Mouse (Mus musculus): ENCODE results near the gene Itga1. TPM values are rescaled to one million over a fixed set of nuclear protein-coding genes. Genes with fewer than 3 reads are reported as not detected.

The Itga1 gene
- total RNA-seq, 2 experiments from 2014 or later = 30.2 to 31.9 TPM

DNA sequence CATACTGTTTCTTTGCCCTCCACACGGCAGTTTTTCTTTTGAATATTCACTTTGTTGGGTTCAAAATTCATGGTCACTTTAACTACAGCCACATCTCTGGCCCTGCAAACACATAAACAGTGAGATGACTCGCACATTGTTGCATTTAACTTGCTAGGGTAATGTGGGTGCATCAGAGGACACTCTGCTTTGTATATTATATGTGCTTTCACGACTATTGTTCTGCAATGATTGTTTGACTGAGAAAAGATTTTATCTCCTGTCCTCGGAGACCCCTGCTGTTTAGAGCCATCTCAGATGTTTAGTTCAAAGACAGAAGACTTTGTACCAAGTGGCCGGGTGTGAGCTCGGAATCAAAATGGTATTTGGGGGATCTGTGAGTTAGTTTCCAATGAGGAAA, 114.1 kb downstream of the Itga1 start:
- no peak for DNase-seq

DNA sequence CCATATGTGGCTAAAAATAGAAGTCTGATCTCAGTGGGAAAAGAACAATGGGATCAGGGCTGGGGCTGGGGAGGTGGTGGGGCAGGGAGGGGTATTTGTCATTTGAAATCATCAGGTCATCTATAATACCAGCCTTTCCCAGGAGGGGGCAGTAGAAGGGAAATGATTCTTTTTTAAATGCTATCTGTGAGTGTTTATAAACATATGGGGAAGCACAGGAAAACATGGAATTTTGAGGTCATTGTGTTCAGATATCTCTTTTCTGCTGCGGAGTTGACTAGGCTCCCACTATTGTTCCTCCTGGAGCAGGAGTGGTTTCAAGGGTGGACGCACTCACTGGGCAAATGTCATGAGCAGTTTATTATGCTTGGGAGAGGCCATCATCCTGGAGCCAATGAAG, 114.6 kb downstream of the Itga1 start:
- peak in 1 of 2 experiments; percentile 41 for DNase-seq

DNA sequence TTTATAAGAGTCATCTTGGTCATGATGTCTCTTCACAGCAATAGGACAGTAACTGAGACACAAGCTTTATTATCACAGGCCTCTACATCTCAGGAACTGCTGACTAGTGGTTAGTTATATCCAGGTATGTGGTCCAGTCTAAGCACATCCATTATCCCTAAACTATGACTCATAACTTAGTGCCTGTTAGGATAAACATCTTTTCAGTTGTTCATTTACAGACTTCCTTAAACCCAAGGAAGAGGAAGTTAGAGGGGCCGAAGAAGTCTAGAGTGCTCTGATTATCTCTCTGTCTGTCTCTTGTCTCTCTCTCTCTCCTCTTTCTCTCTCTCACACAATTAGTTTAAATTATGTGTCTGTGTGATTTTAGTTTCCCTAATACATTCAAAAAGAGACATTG, 117.1 kb downstream of the Itga1 start:
- DNase-seq = no peak

DNA sequence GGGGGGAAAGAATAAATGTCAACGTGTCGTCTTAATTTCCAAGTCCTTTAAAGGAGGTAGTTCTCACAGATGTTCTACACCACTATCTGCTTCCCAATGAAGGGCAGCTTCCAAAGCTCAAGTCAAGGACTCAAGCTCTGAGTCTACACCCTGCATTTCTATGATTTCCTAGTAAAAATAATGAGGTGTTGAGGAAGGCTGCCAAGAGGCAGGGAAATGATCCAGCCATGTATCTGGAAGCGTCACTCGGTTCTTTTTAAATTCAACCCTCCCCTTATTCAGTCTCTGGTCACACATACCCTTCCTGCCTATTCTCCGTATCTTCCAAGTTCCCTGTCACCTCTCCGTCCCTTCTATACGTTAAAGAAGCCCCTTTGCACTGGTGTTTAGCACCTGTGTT, 118.6 kb downstream of the Itga1 start:
- no peak for DNase-seq

DNA sequence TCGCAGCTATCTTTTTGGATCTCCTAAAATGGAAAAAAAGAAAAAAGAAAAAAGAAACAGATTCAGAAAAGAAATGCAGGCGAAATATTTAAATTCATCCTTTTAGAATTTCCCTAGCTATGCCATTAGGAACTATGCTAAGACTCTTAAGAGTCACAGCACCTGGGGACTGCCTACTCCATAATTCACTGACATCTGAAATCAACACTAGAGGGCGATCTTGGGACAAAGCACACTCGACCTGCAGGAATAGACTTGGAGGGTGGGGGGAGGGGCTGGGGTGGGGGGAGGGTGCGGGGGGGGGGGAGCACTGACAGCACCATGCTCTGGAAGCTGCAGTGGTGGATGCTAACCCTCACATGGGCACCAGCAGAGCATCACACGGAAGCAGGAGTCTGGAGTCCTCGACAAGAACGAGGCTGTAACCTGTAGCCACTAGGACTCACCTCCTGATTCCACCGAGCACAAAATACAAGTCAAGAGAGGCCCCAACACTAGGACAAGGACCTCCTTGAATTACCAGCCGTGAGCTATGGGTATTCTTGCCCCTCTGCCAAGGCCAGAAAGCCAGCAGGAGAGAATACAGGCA, 120.8 kb downstream of the Itga1 start:
- DNase-seq = no peak

DNA sequence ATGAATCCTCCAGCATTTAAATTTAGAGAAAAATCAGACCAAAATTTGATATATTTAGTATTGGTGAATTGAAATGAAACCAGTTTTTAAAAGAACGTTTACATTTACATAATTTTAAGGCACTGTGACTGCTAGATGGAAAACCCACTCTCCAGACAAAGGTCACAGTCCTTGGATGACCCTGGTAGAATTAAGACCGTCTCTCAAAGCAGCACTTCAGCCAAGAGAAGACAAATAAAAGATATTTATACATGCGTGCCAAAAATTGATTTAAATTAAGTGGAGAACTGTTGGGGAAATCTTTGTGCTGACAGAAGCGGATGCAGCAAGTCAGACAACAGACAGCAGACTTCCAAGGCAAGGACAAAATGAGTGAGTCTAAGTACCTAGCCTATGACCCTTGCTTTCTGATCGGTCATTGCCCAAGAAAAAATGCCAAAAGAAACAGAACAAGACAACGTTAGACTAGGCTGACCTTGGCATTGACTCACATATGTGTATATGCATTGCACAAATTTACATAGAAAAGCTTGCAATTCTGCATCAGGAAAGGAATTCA, 127.2 kb downstream of the Itga1 start:
- no peak for DNase-seq

DNA sequence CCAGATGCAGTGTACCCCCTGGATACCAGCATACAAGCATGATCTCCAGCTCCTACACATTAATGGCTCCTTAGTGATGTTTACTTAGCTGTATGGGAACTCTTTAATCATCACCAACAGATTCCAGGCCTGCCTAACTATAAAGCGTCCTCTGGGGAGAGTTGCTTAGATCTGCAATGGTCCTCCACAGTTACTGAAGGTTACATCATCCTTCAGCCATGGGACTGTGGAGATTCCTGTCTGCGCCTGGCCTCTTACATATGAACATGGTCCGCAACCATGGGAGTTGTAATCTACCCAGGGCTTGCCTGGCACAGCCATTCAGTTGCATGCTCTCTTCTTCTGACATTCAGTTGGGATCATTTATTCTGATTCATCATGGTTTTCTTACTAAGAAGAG, 129.9 kb downstream of the Itga1 start:
- DNase-seq = no peak

DNA sequence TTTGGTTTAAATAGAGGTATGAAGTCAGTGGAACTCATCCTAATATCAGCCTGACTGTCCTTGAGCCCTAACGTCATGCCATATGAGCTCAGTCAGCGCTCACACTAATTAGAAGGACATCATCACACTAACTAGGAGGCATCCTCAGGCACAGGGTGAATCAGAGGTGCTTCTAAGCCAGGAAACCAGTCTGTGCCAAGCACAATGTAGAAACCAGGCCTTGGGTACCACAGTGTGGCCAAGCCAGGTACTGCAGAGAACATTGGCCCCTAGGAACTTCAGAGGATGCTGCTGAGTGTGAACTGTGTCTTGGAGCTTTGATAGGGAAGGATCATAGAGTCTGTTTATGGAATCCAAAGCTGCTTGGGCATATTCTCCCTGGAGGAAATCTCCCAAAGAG, 137.5 kb downstream of the Itga1 start:
- peak; percentile 85 to 86 for DNase-seq

DNA sequence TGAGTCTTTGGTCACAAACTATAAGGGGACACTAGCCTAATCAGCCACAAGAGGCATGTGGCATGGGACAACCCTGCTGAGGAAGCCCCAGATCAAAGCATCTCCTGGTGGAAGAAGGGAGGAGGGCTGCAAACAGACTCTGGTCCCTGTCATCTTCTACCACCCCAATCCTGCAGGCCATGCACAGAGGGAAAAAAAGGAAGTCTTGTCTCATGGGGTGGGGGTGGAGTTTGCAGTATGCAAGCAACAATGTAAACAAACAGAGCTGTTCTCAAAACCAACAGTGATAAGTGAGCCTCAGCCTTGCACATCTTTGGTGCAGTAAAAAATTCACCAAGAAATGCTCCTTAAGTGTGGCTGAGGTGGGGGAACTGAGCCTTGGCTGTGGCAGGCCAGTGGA, 147.2 kb downstream of the Itga1 start:
- no peak for DNase-seq

DNA sequence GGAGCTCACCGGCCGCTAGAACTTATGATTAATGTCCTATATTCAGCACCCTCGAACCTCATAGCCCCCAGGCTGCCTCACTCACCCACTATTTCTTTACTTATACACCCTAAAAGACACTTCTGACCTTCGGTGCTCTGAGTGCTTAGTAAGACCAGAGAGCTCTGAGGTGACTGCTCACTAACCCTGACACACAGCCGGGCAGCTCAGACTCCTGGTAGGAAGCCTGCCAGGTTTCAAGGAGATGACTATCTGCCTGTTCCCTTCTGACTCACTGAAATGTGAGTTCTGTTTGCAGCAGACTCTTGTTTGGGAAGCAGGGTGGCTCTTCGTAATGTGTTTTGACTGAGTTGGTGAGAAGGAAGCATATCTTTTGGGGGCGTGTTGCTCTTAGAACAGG, 168.2 kb downstream of the Itga1 start:
- peak; percentile 64 to 70 for DNase-seq

DNA sequence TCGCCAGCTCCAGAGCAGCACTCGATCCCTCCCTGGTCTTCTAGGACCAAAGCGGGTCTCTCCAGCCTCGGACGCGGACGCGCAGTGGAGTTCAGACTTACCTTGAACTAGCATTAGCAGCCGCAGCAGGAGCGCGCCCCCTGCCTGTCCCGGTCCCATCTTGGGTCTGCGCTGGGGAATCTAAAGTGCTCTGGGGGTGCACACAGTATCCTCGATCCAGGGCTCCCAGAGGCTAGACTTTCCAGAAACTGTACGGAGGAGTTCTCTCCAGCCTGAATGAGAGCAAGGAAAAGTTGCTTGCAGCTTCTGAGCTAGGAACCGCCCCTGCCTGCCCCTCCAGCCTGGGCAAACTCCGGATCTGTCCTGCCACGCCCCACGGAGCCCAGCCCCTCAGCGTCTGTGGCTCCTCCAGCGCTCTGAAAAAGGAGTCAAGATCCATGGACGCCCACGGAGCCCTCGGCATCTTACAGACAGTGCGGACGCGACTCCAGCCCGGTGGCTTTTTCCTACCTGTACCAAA, 169.9 kb downstream of the Itga1 start, which contains the start of gene Itga2:
Gene Itga2 (minus strand): TSS at position 326 of the 520 bp plus-strand sequence.
- peak; percentile 78 to 82 for DNase-seq

DNA sequence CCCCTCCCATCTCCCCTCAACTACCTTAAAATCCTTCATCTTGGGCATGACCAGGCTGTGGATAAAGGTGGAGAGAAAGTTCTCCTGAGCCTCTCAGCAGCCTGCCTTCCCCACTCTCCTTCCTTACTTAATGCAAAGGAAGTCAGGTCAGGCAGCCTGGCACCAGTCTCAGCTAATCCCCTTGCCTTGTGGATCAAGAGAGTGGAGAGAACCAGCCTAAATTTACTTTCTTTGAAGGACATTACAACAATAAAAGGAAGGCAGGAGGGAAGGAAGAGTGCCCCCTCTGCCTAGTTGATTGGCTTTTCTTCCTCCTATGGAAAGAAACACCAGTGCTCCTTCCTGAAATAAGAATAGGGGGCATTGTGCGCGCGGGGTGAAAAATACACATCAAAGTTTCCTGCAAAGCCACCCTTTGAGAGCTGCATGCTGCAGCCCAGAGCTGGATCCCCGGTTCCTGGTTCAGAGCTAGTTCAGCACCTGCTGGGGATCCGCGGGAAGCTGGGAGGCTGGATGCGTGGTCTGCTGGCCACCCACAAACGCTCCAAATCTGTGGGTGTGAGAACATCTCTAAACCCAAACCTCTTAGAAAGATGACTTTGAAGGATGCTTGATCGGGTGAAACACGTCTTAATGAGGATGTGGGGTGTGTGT, 170.6 kb downstream of the Itga1 start:
- peak in 1 of 2 experiments; percentile 31 for DNase-seq

DNA sequence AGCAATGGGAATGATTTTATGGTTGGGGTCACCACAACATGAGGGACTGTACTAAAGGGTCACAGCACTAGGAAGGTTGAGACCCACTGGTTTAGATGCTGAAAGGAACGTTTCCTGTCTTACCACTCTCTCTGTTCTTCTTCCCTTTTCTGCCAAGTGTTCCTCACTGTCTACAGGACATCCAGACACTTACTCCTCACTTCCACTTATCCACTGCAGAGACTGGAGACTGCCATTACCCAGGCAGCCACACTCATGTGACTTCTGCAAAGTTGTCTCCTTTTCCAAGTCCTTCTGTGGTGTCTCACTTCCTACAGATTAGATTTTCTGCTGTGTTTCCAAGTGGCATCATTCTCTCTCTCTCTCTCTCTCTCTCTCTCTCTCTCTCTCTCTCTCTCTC, 177.0 kb downstream of the Itga1 start:
- DNase-seq = no peak

DNA sequence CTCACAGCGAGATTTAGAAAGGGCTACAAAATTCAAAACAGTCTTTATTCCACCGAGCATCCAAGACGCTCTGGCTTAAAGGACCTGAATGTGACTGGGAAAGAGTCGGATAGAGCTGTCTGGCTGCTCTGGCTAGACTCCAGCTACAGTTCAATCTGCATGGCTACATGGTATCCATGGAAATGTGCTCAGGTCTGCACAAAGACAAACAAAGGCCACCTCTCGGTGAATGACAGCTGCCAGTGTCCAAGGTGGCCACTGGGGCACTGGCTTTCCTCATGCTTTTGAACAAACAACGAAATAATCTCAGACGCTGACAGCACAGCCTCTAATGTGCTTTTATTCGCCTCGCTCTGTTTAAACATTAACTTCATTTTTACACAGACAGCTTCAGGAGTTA, 178.4 kb downstream of the Itga1 start:
- no peak for DNase-seq

DNA sequence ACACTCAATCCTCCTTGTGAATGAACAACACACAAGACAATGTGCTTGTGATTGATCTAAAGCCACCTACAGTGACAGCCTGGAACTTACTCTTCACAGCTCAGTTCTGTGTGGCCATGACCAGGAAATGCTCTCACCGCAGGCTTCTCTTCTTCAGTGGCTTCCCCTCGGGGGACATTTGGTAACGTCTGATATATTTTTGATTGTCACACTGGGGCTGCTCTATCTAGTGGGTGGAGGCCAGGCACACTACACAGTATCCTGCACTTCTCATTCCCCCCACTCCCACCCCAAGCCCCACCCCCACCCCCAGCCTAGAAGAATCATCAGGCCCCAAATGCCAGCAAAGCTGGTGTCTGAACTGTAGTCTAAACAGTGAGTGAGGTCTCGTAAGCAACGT, 186.0 kb downstream of the Itga1 start:
- no peak for DNase-seq

DNA sequence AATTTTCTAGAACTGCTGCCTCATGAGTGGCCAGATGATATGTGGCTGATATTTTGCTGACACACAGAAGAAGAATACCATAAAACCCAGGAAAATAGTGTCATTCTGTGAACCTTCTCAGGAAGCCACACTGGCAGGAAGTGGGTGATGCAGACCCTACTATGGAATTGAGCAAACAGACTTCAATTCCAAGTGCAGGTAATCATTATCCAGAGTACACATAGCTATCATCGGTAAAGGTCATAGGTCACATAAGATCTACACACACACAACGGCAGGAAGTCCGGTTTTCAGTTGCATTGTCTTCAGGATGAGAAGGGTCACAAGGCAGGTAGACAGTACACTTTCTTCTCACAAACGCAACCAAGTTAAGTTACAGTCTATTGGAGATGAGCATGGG, 186.8 kb downstream of the Itga1 start:
- DNase-seq = no peak

DNA sequence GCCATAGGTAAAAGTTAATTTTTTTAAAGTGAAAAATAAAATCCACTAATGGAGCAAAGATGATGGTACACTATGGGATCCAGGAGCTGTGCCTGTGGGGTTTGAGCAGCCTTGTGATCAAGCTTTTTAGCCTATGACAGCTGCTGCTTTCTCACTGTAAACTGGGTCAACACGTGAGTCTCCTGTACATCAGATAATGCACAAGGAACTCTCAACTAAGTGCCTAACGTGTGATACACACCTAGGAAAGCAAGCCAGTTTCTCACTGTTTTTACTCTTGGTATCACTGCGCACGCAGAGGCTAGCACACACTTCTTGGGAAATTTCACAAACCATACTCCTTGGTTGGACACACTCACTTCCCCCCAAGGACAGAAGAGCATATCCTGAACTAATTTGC, 187.2 kb downstream of the Itga1 start:
- DNase-seq = no peak

DNA sequence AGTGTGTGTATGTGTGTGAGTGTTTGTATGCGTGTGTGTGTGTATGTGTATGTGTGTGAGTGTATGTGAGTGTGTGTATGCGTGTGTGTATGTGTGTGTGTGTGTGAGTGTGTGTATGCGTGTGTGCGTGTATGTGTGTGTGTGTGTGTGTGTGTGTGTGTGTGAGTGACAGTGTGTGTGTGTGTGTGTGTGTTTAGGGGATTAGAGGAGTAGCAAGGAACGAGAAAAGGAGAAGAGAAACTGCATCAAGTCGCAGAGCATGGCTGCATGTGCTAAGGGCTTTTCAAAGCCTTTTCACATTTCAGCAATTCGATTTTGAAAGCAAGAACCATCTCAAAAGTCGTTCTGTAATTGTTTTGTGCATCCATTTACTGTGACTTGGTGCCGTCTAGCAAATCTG, 191.1 kb downstream of the Itga1 start:
- DNase-seq = no peak

DNA sequence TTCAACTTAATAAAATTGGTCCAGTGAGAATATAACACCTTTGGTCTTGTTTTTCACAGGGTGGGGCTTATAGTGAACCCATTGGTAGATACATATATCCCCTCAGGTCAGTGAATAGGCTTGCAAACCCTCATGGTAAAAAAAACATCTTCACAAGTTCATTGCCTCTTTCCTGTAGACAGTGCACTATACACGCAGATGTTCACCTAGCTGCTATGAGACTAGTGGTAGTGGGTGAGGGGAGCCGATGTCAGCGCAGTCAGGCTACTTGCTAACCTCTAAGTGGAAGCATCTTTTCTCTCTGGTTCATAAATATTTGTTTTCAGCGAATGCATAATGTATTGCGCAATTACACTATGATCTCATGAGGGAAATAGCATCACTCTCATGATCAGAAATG, 192.2 kb downstream of the Itga1 start:
- no peak for DNase-seq

DNA sequence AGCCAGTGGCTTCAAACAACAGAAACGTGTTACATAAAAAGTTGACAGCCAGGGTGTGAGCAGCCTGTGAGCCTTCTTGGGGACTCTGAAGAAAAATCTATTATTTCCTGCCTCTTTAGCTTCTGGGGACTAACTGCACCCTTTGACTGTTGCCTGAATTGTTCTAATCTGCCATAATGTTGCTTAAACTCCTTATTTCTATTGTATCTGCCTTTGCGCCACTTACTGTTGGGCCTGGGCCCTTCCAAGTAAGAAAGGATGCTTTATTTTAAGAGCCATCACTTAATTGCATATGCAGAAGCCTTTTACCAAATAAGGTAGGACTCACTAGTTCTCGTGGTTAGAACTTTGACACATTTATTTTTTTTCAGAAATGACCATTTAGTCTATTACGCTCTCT, 193.9 kb downstream of the Itga1 start:
- no peak for DNase-seq
